Mouse (Mus musculus) lung, postnatal 0 days (tissue): Measurements from ENCODE around the gene Mroh3.

ENCODE experiments used
- CTCF ChIP-seq: IDR thresholded peaks from 2 replicates; pipeline ENCODE4 v1.5.1; 2016; ENCODE audit warnings: antibody characterized with exemption, mild to moderate bottlenecking
- EP300 ChIP-seq: IDR thresholded peaks from 2 replicates; pipeline ENCODE4 v1.6.1; 2016; ENCODE audit warnings: antibody characterized with exemption, mild to moderate bottlenecking, control low read depth

DNA sequence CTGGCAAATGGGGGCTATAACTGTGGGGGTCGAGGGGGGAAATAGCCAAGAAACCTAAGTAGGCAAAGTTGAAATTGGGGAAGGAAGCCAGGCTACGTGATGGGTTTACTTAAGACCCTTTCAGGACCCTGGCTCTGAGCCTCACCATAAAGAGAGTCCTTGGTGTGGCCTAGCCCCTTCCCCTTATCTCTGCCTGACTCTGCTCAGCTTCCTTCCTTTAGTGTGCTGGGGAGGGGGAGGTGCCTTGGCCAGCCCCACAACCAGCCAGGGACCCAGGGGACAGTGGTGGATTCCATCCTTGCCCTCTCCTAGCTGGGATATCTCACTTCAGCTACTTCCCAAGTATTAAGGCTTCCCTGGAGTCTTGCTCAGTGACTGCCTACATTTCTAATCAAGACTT lies 78.1 kb downstream of the Mroh3 start:
- no peak for TF ChIP-seq CTCF
- TF ChIP-seq EP300, result no peak
